Mouse (Mus musculus) testis, adult 2 months (tissue): Measurements from ENCODE around the gene Zfp62.

ENCODE experiments used
- CTCF ChIP-seq: fragments of 200-500 bp; IDR thresholded peaks from 2 replicates; pipeline ENCODE4 v1.5.1; 2012; ENCODE audit warnings: low read depth, mild to moderate bottlenecking, inconsistent platforms, low read length, moderate library complexity; ENCODE audit not compliant: control insufficient read depth, insufficient read depth, insufficient replicate concordance
- POLR2A ChIP-seq: fragments of 200-500 bp; IDR thresholded peaks from 2 replicates; pipeline ENCODE4 v1.6.1; 2012; ENCODE audit warnings: low read depth, mild to moderate bottlenecking, inconsistent platforms, low read length, moderate library complexity; ENCODE audit not compliant: control insufficient read depth

DNA sequence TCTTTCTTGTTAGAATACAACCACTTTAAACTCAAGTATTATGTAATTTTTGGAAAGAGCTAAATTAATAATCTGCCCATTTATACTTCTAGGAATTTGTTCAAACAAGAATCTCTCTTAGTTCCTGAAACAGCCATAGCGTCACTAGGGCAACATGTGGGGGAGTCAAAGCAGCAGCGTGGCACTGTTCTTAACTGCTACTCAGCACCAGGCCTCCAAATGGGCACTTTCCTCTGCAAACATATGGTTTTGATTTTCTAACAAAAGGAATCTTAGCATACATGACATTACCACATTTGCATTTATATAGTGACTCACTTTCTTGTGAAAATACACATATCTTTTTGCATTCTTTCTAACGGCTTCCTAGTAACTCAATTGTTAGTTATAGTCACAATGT is 29.7 kb downstream of the Zfp62 start:
- TF ChIP-seq CTCF: no peak
- TF ChIP-seq POLR2A: no peak
